Mouse (Mus musculus): ENCODE measurements around the gene Phf21a.

DNA sequence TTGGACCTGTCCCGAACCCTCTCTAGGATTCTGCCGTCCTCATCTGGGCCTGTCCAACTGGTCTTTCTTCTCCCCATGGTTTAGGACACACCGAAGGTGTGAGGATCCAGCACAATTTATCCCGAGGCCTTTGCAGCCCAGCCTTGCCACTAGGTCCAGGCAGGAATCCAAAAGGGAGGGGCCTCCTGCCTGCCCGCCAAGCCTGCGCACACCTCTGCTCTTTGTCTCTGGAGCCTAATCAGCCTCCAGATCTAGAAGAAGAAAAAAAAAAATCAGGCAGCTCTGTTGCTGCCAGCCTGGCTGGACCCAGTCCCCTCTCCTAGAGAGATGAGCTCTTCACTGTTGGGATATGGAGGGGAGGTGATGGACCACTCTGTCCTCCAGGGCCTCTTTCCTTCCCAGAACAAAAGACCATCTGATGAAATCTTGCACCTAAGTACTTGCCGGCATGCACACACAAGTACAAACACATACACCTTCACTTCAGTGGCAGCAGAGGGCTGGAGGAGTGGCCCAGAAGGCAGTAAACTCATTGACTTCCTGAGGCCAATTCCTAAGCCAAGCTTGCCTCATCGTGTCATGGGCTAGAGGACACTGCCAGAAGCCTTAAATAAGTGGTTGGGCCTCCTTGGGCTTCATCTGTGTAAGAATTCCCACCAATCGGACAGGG, 280.0 kb downstream of the Phf21a start:
- no peak for TF ChIP-seq CTCF (IDR thresholded peaks at IDR 0.05; ENCODE audit: low read depth)
- TF ChIP-seq EP300 (IDR thresholded peaks at IDR 0.05; ENCODE audit: low read depth): no peak
